10 mouse cellular contexts compared by ENCODE assay signal in genomic region chr9:110952931-110953549, GRCm38 (mm10). TPM values are rescaled to one million over a fixed set of nuclear protein-coding genes. Genes with fewer than 3 reads are reported as not detected.
DNase-seq lines count a peak whose midpoint lies in the region; ATAC-seq and TF ChIP-seq lines count a peak whose summit lies in the region.
"Had no signal": no experiment of that assay in that cellular context is flagged by ENCODE, and none has a peak within 500 bp of the region (broad histone marks: within the 10 kb centered on the region; RNA-seq: fewer than 3 reads in every experiment).

No protein-coding gene starts in this region.

- intact Hi-C loops in heart, adult 2 months (cut with DNase I), result no loop called here

- no peaks in the 10 kb centered on the region for H3K79me2 ChIP-seq in heart, adult 2 months (replicated peaks; ENCODE audit: control insufficient read depth, insufficient read depth, low read length)

- H3K36me3 ChIP-seq in heart, adult 2 months (ENCODE audit: control insufficient read depth, insufficient read depth, low read length), result no peaks in the 10 kb centered on the region
- H3K36me3 ChIP-seq in E14TG2a.4 (ENCODE audit: insufficient read depth, low read length), result peaks cover 2% of the 10 kb centered on the region; the same call in 1 of the 2 replicates
- H3K36me3 ChIP-seq in forebrain, postnatal 0 days (ENCODE audit: insufficient read depth), result no peaks in the 10 kb centered on the region
- H3K36me3 ChIP-seq in liver, embryonic 15.5 days (replicated peaks), result no peaks in the 10 kb centered on the region

- 39% methylated on average over 5 of the region's 5 CpGs for WGBS in heart, adult 2 months
- 39% methylated on average over 5 of the region's 5 CpGs for WGBS in forebrain, postnatal 0 days
- 33% methylated on average over 5 of the region's 5 CpGs for WGBS in liver, embryonic 15.5 days (ENCODE audit: insufficient replicate concordance)

- TF ChIP-seq CTCF in heart, adult 2 months (IDR thresholded peaks at IDR 0.05), result no peak
- no peak for TF ChIP-seq CTCF in E14TG2a.4 (conservative IDR thresholded peaks at IDR 0.05; ENCODE audit: low read length)
- no peak for TF ChIP-seq CTCF in forebrain, postnatal 0 days (IDR thresholded peaks at IDR 0.05; ENCODE audit: low read depth)

- peaks cover 1% of the 10 kb centered on the region for H3K4me1 ChIP-seq in heart, adult 2 months (ENCODE audit: control insufficient read depth, insufficient read depth, low read length)
- peaks cover 81% of the 10 kb centered on the region for H3K4me1 ChIP-seq in E14TG2a.4 (replicated peaks; ENCODE audit: low read depth, low read length)
- peaks cover 5% of the 10 kb centered on the region; the same call in 1 of the 2 replicates for H3K4me1 ChIP-seq in forebrain, postnatal 0 days (ENCODE audit: insufficient read depth)
- peaks cover 3% of the 10 kb centered on the region; the same call in 1 of the 2 replicates for H3K4me1 ChIP-seq in liver, embryonic 15.5 days (replicated peaks)

- peak overlapping the region; percentile 70 for H3K4me2 ChIP-seq in forebrain, postnatal 0 days (ENCODE audit: low read depth)
- H3K4me2 ChIP-seq in liver, embryonic 15.5 days, result peak overlapping the region; percentile 68

- peak overlapping the region; percentile 19 for H3K9ac ChIP-seq in heart, adult 2 months (ENCODE audit: low read depth, low read length)
- H3K9ac ChIP-seq in forebrain, postnatal 0 days, result peak overlapping the region; percentile 55
- H3K9ac ChIP-seq in liver, embryonic 15.5 days, result no peak overlapping the region

- no peaks in the 10 kb centered on the region for H3K9me3 ChIP-seq in E14TG2a.4 (ENCODE audit: low read length)
- H3K9me3 ChIP-seq in forebrain, postnatal 0 days (ENCODE audit: low read length), result no peaks in the 10 kb centered on the region
- no peaks in the 10 kb centered on the region for H3K9me3 ChIP-seq in liver, embryonic 15.5 days (replicated peaks)

- peak overlapping the region; percentile 93 for H3K27ac ChIP-seq in heart, adult 2 months
- H3K27ac ChIP-seq in forebrain, postnatal 0 days (ENCODE audit: low read depth, low read length), result peak overlapping the region; percentile 68
- H3K27ac ChIP-seq in liver, embryonic 15.5 days (replicated peaks), result no peak overlapping the region

- no peaks in the 10 kb centered on the region for H3K27me3 ChIP-seq in heart, adult 2 months (ENCODE audit: control insufficient read depth, insufficient read depth, low read length)
- H3K27me3 ChIP-seq in E14TG2a.4 (ENCODE audit: insufficient read depth, low read length), result no peaks in the 10 kb centered on the region
- no peaks in the 10 kb centered on the region for H3K27me3 ChIP-seq in forebrain, postnatal 0 days (ENCODE audit: insufficient read depth, low read length)
- peaks cover 35% of the 10 kb centered on the region for H3K27me3 ChIP-seq in liver, embryonic 15.5 days

- H3K4me3 ChIP-seq in heart, adult 2 months, result peak overlapping the region; percentile 61
- H3K4me3 ChIP-seq in E14TG2a.4 (replicated peaks; ENCODE audit: low read length), result peak overlapping the region; percentile 83
- H3K4me3 ChIP-seq in forebrain, postnatal 0 days (ENCODE audit: low read depth, low read length), result peak overlapping the region; percentile 53
- H3K4me3 ChIP-seq in liver, embryonic 15.5 days (replicated peaks), result peak overlapping the region; percentile 51

- TF ChIP-seq POLR2A in heart, adult 2 months (IDR thresholded peaks at IDR 0.05; ENCODE audit: insufficient read depth, low read depth, low read length), result no peak

- no peak for DNase-seq in heart, adult 2 months
- no peak for DNase-seq in heart, adult 18-20 months
- peak; percentile 13 for DNase-seq in forebrain, postnatal 0 days
- DNase-seq in frontal cortex, adult 2 months (ENCODE audit: extremely low spot score in 1 of 2, low spot score in 1 of 2), result no peak
- no peak for DNase-seq in layer of hippocampus, adult 11-12 months (ENCODE audit: low spot score)
- DNase-seq in frontal cortex, postnatal 10 days (ENCODE audit: low spot score in 2 of 2), result no peak

- no peak for ATAC-seq in forebrain, postnatal 0 days
- no peak for ATAC-seq in liver, embryonic 15.5 days (ENCODE audit: insufficient read depth)

- no peak for TF ChIP-seq EP300 in heart, adult 2 months (IDR thresholded peaks at IDR 0.05; ENCODE audit: insufficient read depth, low read depth, low read length)

RNA-seq across cellular contexts. Expression of gene Lrrc2, which starts 1.7 kb away (rescaled TPM):
- 100 to 1,000 TPM; 223 to 289 TPM for total RNA-seq in heart, adult 2 months (2021)
- polyA plus RNA-seq in heart, adult 2 months (2012; rRNA removed), result 57.3 and 69.4 TPM in 2 replicates
- total RNA-seq in heart, adult 18-20 months (2021), result 100 to 1,000 TPM; 239 to 298 TPM
- total RNA-seq in forebrain, postnatal 0 days (2014; rRNA removed), result 0.14 and 0.23 TPM in 2 replicates
- polyA plus RNA-seq in forebrain, postnatal 0 days (2015; fragmentation: Nextera tagmentation; extraction: Ambion mirVana), result 0.42 and 0.96 TPM in 2 replicates
- 0.07 and 0.25 TPM in 2 replicates for polyA plus RNA-seq in liver, embryonic 15.5 days (2015; fragmentation: Nextera tagmentation; extraction: Ambion mirVana)
- polyA plus RNA-seq in frontal cortex, adult 2 months (2012; rRNA removed), result 0.97 and 1.0 TPM in 2 replicates
- polyA plus RNA-seq: liver, adult 2 months had no signal

RNA-seq across cellular contexts. Expression of gene Tdgf1, which starts 7.1 kb away (rescaled TPM):
- not detected for total RNA-seq in heart, adult 2 months (2021)
- polyA plus RNA-seq in heart, adult 2 months (2012; rRNA removed), result not detected in 2 replicates
- total RNA-seq in heart, adult 18-20 months (2021), result not detected
- total RNA-seq in forebrain, postnatal 0 days (2014; rRNA removed), result not detected in 2 replicates
- polyA plus RNA-seq in forebrain, postnatal 0 days (2015; fragmentation: Nextera tagmentation; extraction: Ambion mirVana), result 0.09 and 0.12 TPM in 2 replicates
- not detected in 2 replicates for polyA plus RNA-seq in liver, embryonic 15.5 days (2015; fragmentation: Nextera tagmentation; extraction: Ambion mirVana)
- polyA plus RNA-seq in frontal cortex, adult 2 months (2012; rRNA removed), result 0.94 and 1.3 TPM in 2 replicates
- total RNA-seq: adrenal gland, postnatal 36 days; liver, adult 2 months had no signal
- polyA plus RNA-seq: liver, adult 2 months had no signal

RNA-seq across cellular contexts. Expression of gene Fam240a, which starts 36.4 kb away (rescaled TPM):
- not detected for total RNA-seq in heart, adult 2 months (2021)
- not detected in 2 replicates for polyA plus RNA-seq in heart, adult 2 months (2012; rRNA removed)
- not detected for total RNA-seq in heart, adult 18-20 months (2021)
- total RNA-seq in forebrain, postnatal 0 days (2014; rRNA removed), result 0.54 TPM in 1 of 2 replicates, not detected in the other
- polyA plus RNA-seq in forebrain, postnatal 0 days (2015; fragmentation: Nextera tagmentation; extraction: Ambion mirVana), result 0.58 TPM in 1 of 2 replicates, not detected in the other
- not detected in 2 replicates for polyA plus RNA-seq in liver, embryonic 15.5 days (2015; fragmentation: Nextera tagmentation; extraction: Ambion mirVana)
- not detected in 2 replicates for polyA plus RNA-seq in frontal cortex, adult 2 months (2012; rRNA removed)
- total RNA-seq: adrenal gland, postnatal 36 days; liver, adult 2 months had no signal
- polyA plus RNA-seq: liver, adult 2 months had no signal

RNA-seq across cellular contexts. Expression of gene Rtp3, which starts 37.3 kb away (rescaled TPM):
- total RNA-seq in heart, adult 2 months (2021), result 1 to 10 TPM; 3.5 to 3.8 TPM
- polyA plus RNA-seq in heart, adult 2 months (2012; rRNA removed), result 7.9 and 12.4 TPM in 2 replicates
- 1 to 10 TPM; 2.9 to 3.8 TPM for total RNA-seq in heart, adult 18-20 months (2021)
- not detected in 2 replicates for total RNA-seq in forebrain, postnatal 0 days (2014; rRNA removed)
- not detected in 2 replicates for polyA plus RNA-seq in forebrain, postnatal 0 days (2015; fragmentation: Nextera tagmentation; extraction: Ambion mirVana)
- polyA plus RNA-seq in liver, embryonic 15.5 days (2015; fragmentation: Nextera tagmentation; extraction: Ambion mirVana), result 13.2 and 13.6 TPM in 2 replicates
- polyA plus RNA-seq in frontal cortex, adult 2 months (2012; rRNA removed), result 0.50 and 0.71 TPM in 2 replicates

Comparison
In these comparisons a context has a peak if more than half of its experiments do, and no peak if none do; other contexts are left out.
1. RNA of gene Lrrc2, which starts 1.7 kb away (polyA plus RNA-seq): 57.3 to 69.4 TPM in heart, adult 2 months; 0.97 to 1.0 TPM in frontal cortex, adult 2 months, 0.42 to 0.96 TPM in forebrain, postnatal 0 days and 0.07 to 0.25 TPM in liver, embryonic 15.5 days; every median in the first group is over 10 times any median in the second.
2. Peak in every context shown above with its lines, with median percentiles within 50 percentile points of each other: H3K4me3 ChIP-seq.